Mouse (Mus musculus) lung, embryonic 15.5 days (tissue): ENCODE data around the gene Cacybp. TPM values are rescaled to one million over a fixed set of nuclear protein-coding genes. Genes with fewer than 3 reads are reported as not detected.

Experiments used
- ATAC-seq: fragments of 200-750 bp; cut with Nextera tagmentation; 2 replicates; pipeline ENCODE4 v1.8.0; 2017; ENCODE audit warnings: moderate number of reproducible peaks, borderline replicate concordance; ENCODE audit not compliant: low FRiP score, low TSS enrichment; ENCODE audit errors: extremely low read depth
- H3K27ac ChIP-seq: fragments of 300-500 bp; sonication (generic); 2 replicates; pipeline ENCODE4 v1.5.1; 2015; ENCODE audit warnings: moderate library complexity, mild to moderate bottlenecking, inconsistent platforms
- H3K27me3 ChIP-seq: fragments of 300-500 bp; sonication (generic); 2 replicates; pipeline ENCODE4 v1.6.1; 2015; ENCODE audit warnings: inconsistent platforms
- H3K36me3 ChIP-seq: fragments of 300-500 bp; sonication (generic); 2 replicates; pipeline ENCODE4 v1.6.1; 2015; ENCODE audit warnings: inconsistent platforms
- H3K4me1 ChIP-seq: fragments of 300-500 bp; sonication (generic); 2 replicates; pipeline ENCODE4 v1.6.1; 2015; ENCODE audit warnings: inconsistent platforms
- H3K4me2 ChIP-seq: fragments of 300-500 bp; sonication (generic); 2 replicates; pipeline ENCODE4 v1.6.1; 2015; ENCODE audit warnings: inconsistent platforms, mild to moderate bottlenecking, moderate library complexity
- H3K4me3 ChIP-seq: fragments of 300-500 bp; sonication (generic); 2 replicates; pipeline ENCODE4 v1.5.1; 2015; ENCODE audit warnings: mild to moderate bottlenecking, inconsistent platforms
- H3K9ac ChIP-seq: fragments of 300-500 bp; sonication (generic); 2 replicates; pipeline ENCODE4 v1.6.1; 2015; ENCODE audit warnings: inconsistent platforms
- H3K9me3 ChIP-seq: fragments of 300-500 bp; sonication (generic); 2 replicates; pipeline ENCODE4 v1.6.1; 2016; ENCODE audit warnings: inconsistent platforms
- WGBS: fragments of 180-500 bp; shearing (Covaris S2); methylation state at CpG from one replicate; pipeline ENCODE4 v1.1.7; 2015; 5-methylcytosine and 5-hydroxymethylcytosine counted together
- polyA plus RNA-seq: library from polyadenylated mRNA; unstranded; fragments of >200 nt; fragmentation: Nextera tagmentation; extraction: Ambion mirVana; gene quantifications from 2 replicates; pipeline ENCODE4 v1.2.1, GENCODE M21; 2015

Gene Cacybp
- polyA plus RNA-seq, 1 experiment from 2014 or later: 214 TPM

- H3K4me1 ChIP-seq: no peaks in the 10 kb centered on the region
- H3K4me2 ChIP-seq: no peak within 1 kb of the TSS
- no peak within 1 kb of the TSS for H3K9ac ChIP-seq
- H3K4me3 ChIP-seq: no peak within 1 kb of the TSS
- WGBS: 48% methylated on average over 8 of the region's 8 CpGs
- H3K27me3 ChIP-seq: no peaks in the 10 kb centered on the region
- H3K36me3 ChIP-seq: no peaks in the 10 kb centered on the region
- H3K9me3 ChIP-seq: no peaks in the 10 kb centered on the region
- ATAC-seq: no peak
- no peak within 1 kb of the TSS for H3K27ac ChIP-seq
Measured at GRCm38 (mm10) chr1:160153480-160153879, 59.2 kb downstream of the Cacybp start, which contains the start of gene Tnn. TSS of gene Tnn (minus strand) at chr1:160153580.

Other genes with a start within 250 kb of the Cacybp start
- 26.5 and 32.5 TPM in 2 replicates for gene 4930523C07Rik, start 168.5 kb downstream of the Cacybp start, polyA plus RNA-seq
- 0.67 and 0.68 TPM in 2 replicates for gene Tnn, start 59.3 kb downstream of the Cacybp start, polyA plus RNA-seq
- 258 and 277 TPM in 2 replicates for gene Mrps14, start 17.7 kb downstream of the Cacybp start, polyA plus RNA-seq